18 mouse cellular contexts compared by ENCODE assay signal in the genomic region with DNA sequence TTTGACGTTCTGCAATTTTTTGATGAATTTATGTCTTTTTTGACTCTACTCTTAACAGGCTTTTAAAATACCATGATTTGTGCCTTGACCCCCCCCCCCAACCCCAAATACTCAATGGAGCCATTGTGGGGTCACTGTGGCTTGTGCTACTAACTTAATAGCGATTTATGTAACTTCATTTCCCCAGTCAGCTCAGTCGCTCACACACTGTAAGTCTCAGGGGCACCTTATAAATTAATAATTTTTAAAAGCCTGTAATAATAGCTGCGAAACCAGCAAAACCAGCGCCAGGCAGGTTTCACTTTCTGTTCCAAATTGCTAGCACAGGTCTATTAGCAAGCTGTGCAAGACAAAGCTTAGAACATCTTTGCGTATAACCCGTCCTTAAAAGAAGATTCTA.
DNase-seq lines count a peak whose midpoint lies in the region; ATAC-seq lines count a peak whose summit lies in the region.
"Had no signal": no experiment of that assay in that cellular context is flagged by ENCODE, and none has a peak within 500 bp of the region (broad histone marks: within the 10 kb centered on the region; RNA-seq: fewer than 3 reads in every experiment).

No protein-coding gene starts in this region.

- peak; percentile 10 for DNase-seq in CD4-positive, CD25-positive, alpha-beta regulatory T cell, adult 2 months (ENCODE audit: low read depth, low spot score)
- DNase-seq in frontal cortex, postnatal 10 days (ENCODE audit: low spot score in 2 of 2): no peak
- DNase-seq: B cell, adult 2 months; cerebellum, adult 2 months; cerebellum, postnatal 10 days; forebrain, postnatal 0 days; gastrocnemius, postnatal 36 days; heart, adult 11 months; heart, postnatal 36 days had no signal

- no peak overlapping the region for H3K4me3 ChIP-seq in midbrain, embryonic 16.5 days (ENCODE audit: low read depth, low read length)
- no peak overlapping the region for H3K4me3 ChIP-seq in midbrain, embryonic 13.5 days (replicated peaks)
- no peak overlapping the region for H3K4me3 ChIP-seq in limb, embryonic 12.5 days (replicated peaks)
- H3K4me3 ChIP-seq in liver, embryonic 12.5 days: no peak overlapping the region
- H3K4me3 ChIP-seq: embryonic facial prominence, embryonic 10.5 days; forebrain, embryonic 13.5 days; heart, embryonic 13.5 days had no signal

- H3K4me2 ChIP-seq in midbrain, embryonic 16.5 days (ENCODE audit: low read length): 0 out of 2 replicates have a peak overlapping the region, but pooled peaks have one; percentile 5
- H3K4me2 ChIP-seq in midbrain, embryonic 13.5 days (replicated peaks): no peak overlapping the region
- H3K4me2 ChIP-seq in limb, embryonic 12.5 days: peak overlapping the region; percentile 24; the same call in 1 of the 2 replicates
- H3K4me2 ChIP-seq in liver, embryonic 12.5 days: no peak overlapping the region
- H3K4me2 ChIP-seq: forebrain, embryonic 13.5 days; heart, embryonic 13.5 days had no signal

- H3K9ac ChIP-seq in midbrain, embryonic 16.5 days (ENCODE audit: low read depth, low read length): no peak overlapping the region
- no peak overlapping the region for H3K9ac ChIP-seq in midbrain, embryonic 13.5 days (replicated peaks)
- H3K9ac ChIP-seq in limb, embryonic 12.5 days (replicated peaks): no peak overlapping the region
- no peak overlapping the region for H3K9ac ChIP-seq in liver, embryonic 12.5 days
- H3K9ac ChIP-seq: forebrain, embryonic 13.5 days; forebrain, postnatal 0 days; heart, embryonic 13.5 days had no signal

- no peaks in the 10 kb centered on the region for H3K9me3 ChIP-seq in midbrain, embryonic 16.5 days (replicated peaks; ENCODE audit: control insufficient read depth, low read length, poor library complexity, severe bottlenecking)
- no peaks in the 10 kb centered on the region for H3K9me3 ChIP-seq in midbrain, embryonic 13.5 days
- H3K9me3 ChIP-seq in limb, embryonic 12.5 days: no peaks in the 10 kb centered on the region
- no peaks in the 10 kb centered on the region for H3K9me3 ChIP-seq in liver, embryonic 12.5 days (replicated peaks)
- H3K9me3 ChIP-seq: embryonic facial prominence, embryonic 10.5 days; forebrain, embryonic 13.5 days; heart, embryonic 13.5 days had no signal

- no peaks in the 10 kb centered on the region for H3K27me3 ChIP-seq in midbrain, embryonic 16.5 days (ENCODE audit: control insufficient read depth, insufficient read depth, low read depth, low read length)
- H3K27me3 ChIP-seq in midbrain, embryonic 13.5 days: no peaks in the 10 kb centered on the region
- peaks cover 3% of the 10 kb centered on the region; the same call in 1 of the 2 replicates for H3K27me3 ChIP-seq in limb, embryonic 12.5 days
- H3K27me3 ChIP-seq in liver, embryonic 12.5 days (replicated peaks): no peaks in the 10 kb centered on the region
- H3K27me3 ChIP-seq: forebrain, embryonic 13.5 days; heart, embryonic 13.5 days had no signal

- 82% methylated on average over 7 of the region's 7 CpGs for WGBS in midbrain, embryonic 16.5 days
- 85% methylated on average over 7 of the region's 7 CpGs for WGBS in midbrain, embryonic 13.5 days
- WGBS in limb, embryonic 12.5 days: 50% methylated on average over 7 of the region's 7 CpGs
- 79% methylated on average over 7 of the region's 7 CpGs for WGBS in liver, embryonic 12.5 days (ENCODE audit: insufficient replicate concordance)

- no peak for ATAC-seq in CD4-positive, CD25-positive, alpha-beta regulatory T cell, adult 4 months
- ATAC-seq in midbrain, embryonic 16.5 days: peak; percentile 66
- ATAC-seq in midbrain, embryonic 13.5 days: no peak
- peak; percentile 47; the same call in 1 of the 2 replicates for ATAC-seq in limb, embryonic 12.5 days (ENCODE audit: insufficient number of reproducible peaks, insufficient read depth, low FRiP score, low TSS enrichment, low read depth)
- no peak for ATAC-seq in liver, embryonic 12.5 days
- ATAC-seq: forebrain, embryonic 13.5 days; forebrain, postnatal 0 days; hindbrain, embryonic 16.5 days had no signal

- H3K36me3 ChIP-seq in midbrain, embryonic 16.5 days (ENCODE audit: control insufficient read depth, insufficient read depth, low read length): no peaks in the 10 kb centered on the region
- H3K36me3 ChIP-seq in midbrain, embryonic 13.5 days: no peaks in the 10 kb centered on the region
- H3K36me3 ChIP-seq in limb, embryonic 12.5 days: no peaks in the 10 kb centered on the region
- H3K36me3 ChIP-seq in liver, embryonic 12.5 days: no peaks in the 10 kb centered on the region
- H3K36me3 ChIP-seq: embryonic facial prominence, embryonic 10.5 days; heart, embryonic 13.5 days had no signal

- no peaks in the 10 kb centered on the region for H3K4me1 ChIP-seq in midbrain, embryonic 16.5 days (ENCODE audit: control insufficient read depth, insufficient read depth, low read length)
- 0 out of 2 replicates have a peak, but pooled peaks cover 4% of the 10 kb centered on the region for H3K4me1 ChIP-seq in midbrain, embryonic 13.5 days (replicated peaks)
- H3K4me1 ChIP-seq in limb, embryonic 12.5 days (replicated peaks): peaks cover 12% of the 10 kb centered on the region
- H3K4me1 ChIP-seq in liver, embryonic 12.5 days: 0 out of 2 replicates have a peak, but pooled peaks cover 3% of the 10 kb centered on the region

- no peak overlapping the region for H3K27ac ChIP-seq in midbrain, embryonic 16.5 days (ENCODE audit: low read length)
- H3K27ac ChIP-seq in midbrain, embryonic 13.5 days: no peak overlapping the region
- no peak overlapping the region for H3K27ac ChIP-seq in limb, embryonic 12.5 days
- H3K27ac ChIP-seq in liver, embryonic 12.5 days: no peak overlapping the region
- H3K27ac ChIP-seq: embryonic facial prominence, embryonic 10.5 days; forebrain, embryonic 13.5 days; heart, embryonic 13.5 days had no signal

Comparison
In these comparisons a context has a peak if more than half of its experiments do, and no peak if none do; other contexts are left out.
1. ATAC-seq: peak in midbrain, embryonic 16.5 days (single experiment) and limb, embryonic 12.5 days (single experiment); none in CD4-positive, CD25-positive, alpha-beta regulatory T cell, adult 4 months (single experiment), midbrain, embryonic 13.5 days (single experiment) and liver, embryonic 12.5 days (single experiment).
2. H3K4me2 ChIP-seq: peak in midbrain, embryonic 16.5 days (single experiment) and limb, embryonic 12.5 days (single experiment); none in midbrain, embryonic 13.5 days (single experiment) and liver, embryonic 12.5 days (single experiment).